Mouse (Mus musculus) G1E-ER4 (cell line): ENCODE results near the gene Gm3448. TPM values are rescaled to one million over a fixed set of nuclear protein-coding genes. Genes with fewer than 3 reads are reported as not detected.
"Not testable (repeated sequence)": the region's sequence is repeated elsewhere in the genome, so short reads cannot be mapped to it uniquely, and the experiment has no call there.

ENCODE experiments used
- GATA1 ChIP-seq: IDR thresholded peaks from one replicate; pipeline ENCODE4 v1.8.0; 2012; ENCODE audit warnings: low read length, inconsistent platforms
- polyA plus RNA-seq: library from polyadenylated mRNA; stranded (reverse); fragments of >175 nt; gene quantifications from 2 replicates; pipeline ENCODE4 v1.2.3, GENCODE M21; 2012

Gm3448 gene
- polyA plus RNA-seq, 1 experiment, result 3.1 TPM

GRCm38 (mm10) chr17:15055925-15056324, 14.6 kb upstream of the Gm3448 start:
- TF ChIP-seq GATA1, result no peak

DNA sequence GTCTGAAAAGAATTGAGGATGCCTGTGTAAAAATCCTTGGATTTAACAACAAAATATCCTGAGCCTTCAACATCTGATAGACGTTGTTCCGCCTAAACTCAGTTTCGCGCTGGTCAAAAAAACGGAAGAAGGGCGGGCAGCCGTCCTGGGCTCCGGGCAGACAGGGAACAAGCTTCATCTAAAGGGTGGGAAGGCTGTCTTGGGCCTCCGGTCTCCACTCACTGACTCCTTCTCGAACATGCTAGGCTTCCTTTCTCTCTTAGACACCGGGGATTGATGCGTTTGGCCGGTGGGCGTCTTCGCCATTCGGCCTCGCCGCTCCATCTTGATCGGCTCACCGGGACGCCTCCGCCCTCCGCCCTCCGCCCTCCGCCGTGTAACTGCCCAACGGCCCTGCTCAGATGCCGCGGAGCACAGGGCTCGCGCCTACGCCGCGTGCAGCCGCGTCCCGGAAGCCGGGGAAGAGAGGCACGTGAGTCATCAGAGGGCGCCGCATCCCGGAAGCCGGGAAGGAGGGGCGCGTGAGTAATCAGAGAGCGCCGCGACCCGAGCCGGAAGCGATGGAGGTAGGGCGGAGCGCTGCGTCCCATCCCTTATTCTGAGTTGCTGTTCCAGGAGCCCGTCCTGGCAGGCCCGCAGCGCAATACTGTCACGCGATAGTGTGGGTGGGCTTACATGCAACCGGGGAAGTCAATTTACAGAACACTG, 31.5 kb downstream of the Gm3448 start, which contains the start of gene Gm3435:
Gene Gm3435, plus strand, starts transcription at position 471 of the 708 bp plus-strand sequence.
- TF ChIP-seq GATA1, result not testable (repeated sequence)

DNA sequence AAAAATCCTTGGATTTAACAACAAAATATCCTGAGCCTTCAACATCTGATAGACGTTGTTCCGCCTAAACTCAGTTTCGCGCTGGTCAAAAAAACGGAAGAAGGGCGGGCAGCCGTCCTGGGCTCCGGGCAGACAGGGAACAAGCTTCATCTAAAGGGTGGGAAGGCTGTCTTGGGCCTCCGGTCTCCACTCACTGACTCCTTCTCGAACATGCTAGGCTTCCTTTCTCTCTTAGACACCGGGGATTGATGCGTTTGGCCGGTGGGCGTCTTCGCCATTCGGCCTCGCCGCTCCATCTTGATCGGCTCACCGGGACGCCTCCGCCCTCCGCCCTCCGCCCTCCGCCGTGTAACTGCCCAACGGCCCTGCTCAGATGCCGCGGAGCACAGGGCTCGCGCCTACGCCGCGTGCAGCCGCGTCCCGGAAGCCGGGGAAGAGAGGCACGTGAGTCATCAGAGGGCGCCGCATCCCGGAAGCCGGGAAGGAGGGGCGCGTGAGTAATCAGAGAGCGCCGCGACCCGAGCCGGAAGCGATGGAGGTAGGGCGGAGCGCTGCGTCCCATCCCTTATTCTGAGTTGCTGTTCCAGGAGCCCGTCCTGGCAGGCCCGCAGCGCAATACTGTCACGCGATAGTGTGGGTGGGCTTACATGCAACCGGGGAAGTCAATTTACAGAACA, 62.8 kb downstream of the Gm3448 start, which contains the start of the genes 9030025P20Rik and Gm3417:
Gene 9030025P20Rik, plus strand, starts transcription at position 107 of the 677 bp plus-strand sequence.
Gene Gm3417, minus strand, starts transcription at position 429 of the 677 bp plus-strand sequence.
- TF ChIP-seq GATA1, result not testable (repeated sequence)

GRCm38 (mm10) chr17:14960951-14961556, 80.3 kb downstream of the Gm3448 start, which contains the start of gene Phf10:
Gene Phf10 (minus strand): TSS chr17:14961273.
- not testable (repeated sequence) for TF ChIP-seq GATA1

GRCm38 (mm10) chr17:14960520-14960919, 80.8 kb downstream of the Gm3448 start:
- no peak for TF ChIP-seq GATA1

DNA sequence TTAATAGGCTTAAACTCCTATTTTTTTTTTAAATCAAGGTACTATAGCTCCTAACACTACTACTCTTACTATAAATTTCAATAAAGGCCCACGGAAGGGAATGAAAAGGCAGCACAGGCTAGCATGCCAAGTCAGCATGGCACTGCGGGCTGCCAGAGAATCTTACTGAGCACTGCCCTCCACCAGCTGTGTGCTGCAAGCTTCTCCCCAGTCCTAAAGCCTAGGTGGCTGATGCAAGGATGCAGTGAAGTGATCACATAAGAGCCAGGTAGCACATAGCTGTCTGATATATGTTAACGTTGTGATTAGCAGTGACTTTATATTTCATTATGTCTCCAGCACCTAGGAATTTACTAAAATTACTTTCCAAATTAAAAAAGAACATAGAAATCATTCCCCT, 81.4 kb downstream of the Gm3448 start:
- no peak for TF ChIP-seq GATA1

GRCm38 (mm10) chr17:14958686-14959327, 82.5 kb downstream of the Gm3448 start:
- no peak for TF ChIP-seq GATA1

- TF ChIP-seq GATA1, result no peak
Observed at GRCm38 (mm10) chr17:14953452-14953851, 87.9 kb downstream of the Gm3448 start.

DNA sequence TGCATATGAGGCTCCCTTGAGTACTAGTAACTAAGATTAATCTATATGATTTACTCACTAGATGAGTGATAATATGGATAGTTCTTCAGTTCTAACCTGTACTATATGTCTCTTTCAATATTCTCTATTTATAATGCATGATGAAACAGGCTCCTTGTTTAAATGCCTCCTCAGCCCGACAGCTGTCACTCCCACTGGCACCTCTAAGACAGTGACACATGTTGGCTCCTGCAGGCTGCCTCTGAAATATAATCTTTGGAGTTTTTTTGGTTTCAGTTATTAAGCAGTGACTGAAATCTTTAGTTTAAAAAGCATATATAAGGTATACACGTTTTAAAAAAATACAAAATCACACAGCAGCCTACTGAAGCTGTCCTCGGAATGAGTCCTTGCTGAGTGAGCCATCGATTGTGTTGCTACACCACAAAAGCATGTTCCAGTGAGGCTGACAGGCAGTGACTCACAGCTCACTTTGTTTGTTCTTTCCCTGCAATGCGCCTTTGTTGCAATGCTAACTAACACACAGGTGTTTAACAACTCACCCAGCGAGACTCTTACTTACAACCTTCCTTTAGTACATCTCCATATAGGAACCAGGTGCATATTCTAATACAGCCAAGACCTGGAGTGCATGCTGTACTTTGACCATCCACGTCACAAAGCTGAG, 92.0 kb downstream of the Gm3448 start:
- TF ChIP-seq GATA1, result no peak

Other genes with a start within 250 kb of the Gm3448 start
- 1.0 and 1.5 TPM in 2 replicates for gene Wdr27, start 98.4 kb downstream of the Gm3448 start, polyA plus RNA-seq
- gene 1600012H06Rik, start 98.4 kb downstream of the Gm3448 start, polyA plus RNA-seq, result 1.4 and 1.8 TPM in 2 replicates
- gene Phf10, start 80.3 kb downstream of the Gm3448 start, polyA plus RNA-seq, result 168 and 218 TPM in 2 replicates
- gene 9030025P20Rik, start 63.1 kb downstream of the Gm3448 start, polyA plus RNA-seq, result 3.3 TPM in 2 replicates
- gene Gm3417, start 62.7 kb downstream of the Gm3448 start, polyA plus RNA-seq, result 3.3 and 8.9 TPM in 2 replicates
- 0.09 and 0.69 TPM in 2 replicates for gene Gm3435, start 31.4 kb downstream of the Gm3448 start, polyA plus RNA-seq
- gene Ermard, start 329 bp downstream of the Gm3448 start, polyA plus RNA-seq, result 1.2 and 2.7 TPM in 2 replicates
- gene Tcte3, start within 50 bp of the Gm3448 start, polyA plus RNA-seq, result 1.2 and 2.1 TPM in 2 replicates